Mouse (Mus musculus): ENCODE results near the gene Cox5b. TPM values are rescaled to one million over a fixed set of nuclear protein-coding genes. Genes with fewer than 3 reads are reported as not detected.

Gene Cox5b
- total RNA-seq, 2 experiments from 2014 or later, result 2,045 to 2,202 TPM

Small RNAs within 50 kb of the gene (microRNA-seq; reads per million reads assigned to microRNA genes)
- gene Gm24133, result 0 reads per million in 2 experiments

Other genes starting within 250 kb of the Cox5b start
- gene Lman2l, start 246.2 kb upstream of the Cox5b start, total RNA-seq (2021), result 10 to 100 TPM; 26.8 to 29.5 TPM
- gene Cnnm4, start 219.8 kb upstream of the Cox5b start, total RNA-seq (2021), result 1 to 10 TPM; 3.8 to 4.3 TPM
- 10 to 100 TPM; 13.1 to 16.6 TPM for gene Cnnm3, start 179.6 kb upstream of the Cox5b start, total RNA-seq (2021)
- 100 to 1,000 TPM; 315 to 408 TPM for gene Ankrd23, start 154.6 kb upstream of the Cox5b start, total RNA-seq (2021)
- 100 to 1,000 TPM; 174 to 267 TPM for gene Gm42417, start 152.0 kb upstream of the Cox5b start, total RNA-seq (2021)
- gene Ankrd39, start 144.0 kb upstream of the Cox5b start, total RNA-seq (2021), result 1 to 10 TPM; 5.8 to 6.2 TPM
- gene Sema4c, start 133.1 kb upstream of the Cox5b start, total RNA-seq (2021), result 10 to 100 TPM in 1 of 2 experiments, 1 to 10 TPM in 1; 9.2 to 10.4 TPM
- gene Fam178b, start 8.3 kb upstream of the Cox5b start, total RNA-seq (2021), result under 1 TPM in 1 of 2 experiments, not detected in 1; 0.42 TPM
- gene 4933424G06Rik, start 18.7 kb downstream of the Cox5b start, total RNA-seq (2021), result not detected
- gene Actr1b, start 23.0 kb downstream of the Cox5b start, total RNA-seq (2021), result 100 to 1,000 TPM in 1 of 2 experiments, 10 to 100 TPM in 1; 93.8 to 101 TPM
- 1 to 10 TPM in 1 of 2 experiments, under 1 TPM in 1; 0.27 to 2.0 TPM for gene Zap70, start 70.3 kb downstream of the Cox5b start, total RNA-seq (2021)

All from heart, adult 18-20 months (tissue).